Mouse (Mus musculus): ENCODE data around the gene Tnfsf13. TPM values are rescaled to one million over a fixed set of nuclear protein-coding genes. Genes with fewer than 3 reads are reported as not detected.
A peak's percentile ranks its signal among the peaks of the same experiment; 100 is the strongest.
"Not testable (repeated sequence)": the region's sequence is repeated elsewhere in the genome, so short reads cannot be mapped to it uniquely, and the experiment has no call there.

The Tnfsf13 gene
- total RNA-seq, 2 experiments from 2014 or later, result 2.0 to 2.7 TPM

DNA sequence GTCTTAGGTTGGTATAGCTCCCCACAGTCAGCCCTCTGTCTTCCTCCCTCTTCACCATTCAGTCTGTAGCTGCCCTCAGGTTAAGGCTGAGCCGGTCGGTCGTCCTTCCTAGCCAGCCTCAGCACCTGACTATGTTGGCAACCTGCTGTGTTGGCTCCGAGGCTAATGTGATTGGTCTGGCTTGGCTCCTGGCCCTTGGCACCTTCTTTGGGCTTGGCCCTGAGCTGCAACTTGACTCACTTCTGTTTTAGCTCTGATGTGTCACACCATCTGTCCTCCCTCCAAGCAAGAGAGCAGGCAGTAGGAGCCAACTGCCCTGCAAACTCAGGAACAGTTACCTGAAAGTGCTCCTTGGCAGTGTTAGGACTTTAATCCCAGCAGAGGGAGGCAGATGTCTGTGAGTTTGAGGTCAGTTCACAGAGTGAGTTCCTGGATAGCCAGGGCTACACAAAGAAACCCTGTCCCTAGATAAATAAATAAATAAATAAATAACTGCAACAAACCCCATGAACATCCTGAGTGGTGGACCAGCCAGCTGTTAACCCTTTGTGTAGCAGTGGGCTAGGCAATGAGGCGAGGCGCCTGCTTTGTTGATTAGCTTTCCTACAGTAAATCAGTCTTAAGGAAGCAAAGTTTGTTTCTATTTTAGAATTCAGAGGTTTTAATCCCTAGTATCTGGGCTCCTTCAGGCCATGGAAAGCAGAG lies 21.3 kb upstream of the Tnfsf13 start:
- DNase-seq (ENCODE audit: low spot score in 2 of 2), result peak in 1 of 2 experiments; percentile 54
- intact Hi-C loops (cut with DNase I), result no loop called here

GRCm38 (mm10) chr11:69704613-69705010 lies 19.0 kb upstream of the Tnfsf13 start:
- intact Hi-C loops (cut with DNase I), result no loop called here

GRCm38 (mm10) chr11:69703814-69704612 lies 18.4 kb upstream of the Tnfsf13 start:
- intact Hi-C loops (cut with DNase I), result no loop called here
- no peak for DNase-seq (ENCODE audit: low spot score in 2 of 2)

More at GRCm38 (mm10) chr11:69704613-69705010, 19.0 kb upstream of the Tnfsf13 start:
- DNase-seq (ENCODE audit: low spot score in 2 of 2), result no peak

GRCm38 (mm10) chr11:69703381-69703780 lies 17.8 kb upstream of the Tnfsf13 start:
- DNase-seq (ENCODE audit: low spot score in 2 of 2); intact Hi-C loops (cut with DNase I): not testable (repeated sequence)

DNA sequence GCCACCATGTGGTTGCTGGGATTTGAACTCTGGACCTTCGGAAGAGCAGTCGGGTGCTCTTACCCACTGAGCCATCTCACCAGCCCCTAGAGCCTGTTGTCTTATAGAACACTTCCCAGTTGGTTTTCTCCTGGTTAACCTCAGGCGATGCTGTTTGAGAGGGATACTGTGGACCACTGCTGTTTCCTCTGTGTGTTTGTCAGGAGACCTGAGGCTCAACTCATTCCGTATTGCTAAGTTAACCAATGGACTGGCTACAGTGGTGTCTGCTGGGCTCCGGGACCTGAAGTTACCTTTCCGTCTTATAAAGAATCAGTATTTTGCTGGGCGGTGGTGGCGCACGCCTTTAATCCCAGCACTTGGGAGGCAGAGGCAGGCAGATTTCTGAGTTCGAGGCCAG lies 17.3 kb upstream of the Tnfsf13 start:
- intact Hi-C loops (cut with DNase I); DNase-seq (ENCODE audit: low spot score in 2 of 2): not testable (repeated sequence)

DNA sequence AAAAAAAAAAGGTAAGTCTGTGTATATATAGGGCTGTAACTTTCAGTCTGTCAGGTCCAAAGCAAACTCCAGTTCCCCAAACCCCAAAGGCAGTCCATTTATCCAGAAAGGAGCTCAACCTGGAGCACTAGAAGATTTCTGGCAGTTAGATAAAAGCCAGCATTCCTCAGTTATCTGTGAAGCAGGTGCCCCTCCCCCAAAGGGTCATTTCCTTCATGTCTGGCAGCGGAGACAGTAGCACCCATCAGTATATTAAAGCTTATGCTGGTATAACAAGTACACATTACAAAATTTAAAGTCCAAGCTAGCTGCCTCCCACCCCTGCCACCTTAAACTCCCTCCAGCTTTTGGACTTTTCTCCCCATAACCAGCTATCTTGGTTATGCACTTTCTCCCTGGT lies 14.0 kb upstream of the Tnfsf13 start:
- intact Hi-C loops (cut with DNase I), result no loop called here

DNA sequence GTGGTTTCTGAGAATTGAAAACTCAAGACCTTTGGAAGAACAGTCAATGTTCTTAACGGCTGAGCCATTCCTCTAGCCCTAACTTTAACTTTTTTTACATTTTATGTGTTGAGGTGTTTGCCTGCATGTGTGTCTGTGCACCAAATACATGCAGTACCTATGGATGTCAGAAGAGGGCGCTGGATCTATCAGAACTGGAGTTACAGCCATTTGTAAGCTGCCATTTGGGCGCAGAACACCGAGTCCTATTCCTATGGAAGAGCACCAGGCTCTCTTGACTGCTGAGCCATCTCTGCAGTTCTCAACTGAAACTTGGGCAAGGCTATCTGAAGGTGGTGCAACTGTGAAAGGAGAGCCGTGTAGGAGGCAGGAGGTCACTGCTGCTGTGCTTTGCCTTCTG lies 13.0 kb upstream of the Tnfsf13 start:
- intact Hi-C loops (cut with DNase I), result no loop called here
- no peak for DNase-seq (ENCODE audit: low spot score in 2 of 2)

More for the DNA sequence above, 14.0 kb upstream of the Tnfsf13 start:
- no peak for DNase-seq (ENCODE audit: low spot score in 2 of 2)

- intact Hi-C loops (cut with DNase I), result no loop called here
Observed at GRCm38 (mm10) chr11:69697396-69697795, 11.8 kb upstream of the Tnfsf13 start.

DNA sequence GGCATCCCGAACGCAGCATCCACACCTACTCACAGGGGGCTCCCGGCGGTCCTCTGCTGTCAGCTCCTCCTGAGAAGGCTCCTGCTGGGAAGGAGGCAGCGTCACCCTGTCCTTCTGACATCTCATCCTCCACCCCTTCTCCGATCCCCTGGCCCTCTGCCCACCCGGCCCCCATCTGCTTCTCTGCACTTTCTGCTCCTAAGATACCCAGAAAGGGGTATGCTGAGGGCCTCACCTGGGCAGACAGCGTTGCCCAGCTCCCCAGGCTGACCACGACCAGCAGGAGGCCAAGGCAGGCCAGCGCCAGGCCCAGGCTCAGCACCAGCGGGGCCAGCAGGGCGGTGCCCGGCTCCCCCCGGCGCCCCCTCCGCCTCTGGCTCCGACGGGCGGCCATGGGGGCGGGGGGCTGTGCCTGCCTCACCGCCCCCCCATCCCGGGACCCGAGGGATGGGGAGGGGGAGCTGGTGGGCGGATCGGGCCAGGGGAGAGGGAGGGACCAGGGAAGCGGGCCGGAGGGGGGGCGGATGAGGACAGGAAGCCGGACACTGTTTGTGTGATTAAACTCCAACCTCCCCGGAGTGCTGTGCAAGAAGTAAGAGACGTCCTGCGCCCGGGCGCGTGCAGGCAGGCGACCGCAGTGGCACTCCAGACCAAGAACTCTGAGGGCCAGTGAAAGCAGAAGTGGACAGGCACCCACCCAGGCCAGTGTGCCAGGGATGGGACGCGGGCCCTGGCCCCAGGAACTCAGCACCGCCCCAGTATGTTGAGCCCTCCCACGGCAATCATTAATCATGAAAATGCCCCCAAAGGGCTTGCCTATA lies 10.0 kb upstream of the Tnfsf13 start, which contains the start of the genes Tnfsf12 and Tnfsfm13:
Gene Tnfsf12, minus strand, starts transcription at position 489 of the 821 bp plus-strand sequence.
Gene Tnfsfm13, minus strand, starts transcription at position 738 of the 821 bp plus-strand sequence.
- peak; percentile 23 to 49 for DNase-seq (ENCODE audit: low spot score in 2 of 2)

More at GRCm38 (mm10) chr11:69697396-69697795, 11.8 kb upstream of the Tnfsf13 start:
- no peak for DNase-seq (ENCODE audit: low spot score in 2 of 2)

DNA sequence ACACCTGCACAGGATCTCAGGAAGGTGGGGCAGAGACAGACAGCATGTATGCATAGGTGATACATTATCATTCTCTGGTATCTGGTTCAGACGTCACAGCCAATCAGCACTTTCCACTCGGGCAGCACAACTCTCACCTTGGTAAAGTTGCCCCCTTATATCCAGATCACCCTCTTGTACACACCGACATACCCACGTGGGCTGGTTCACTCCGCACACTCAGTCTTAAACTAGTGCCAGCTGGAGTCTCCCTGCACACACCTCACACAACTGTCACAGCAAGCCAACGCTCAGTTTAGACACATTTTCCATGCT lies 9.4 kb upstream of the Tnfsf13 start:
- peak in 1 of 2 experiments; percentile 77 for DNase-seq (ENCODE audit: low spot score in 2 of 2)
- intact Hi-C loops (cut with DNase I), result no loop called here

More for the DNA sequence above, 10.0 kb upstream of the Tnfsf13 start, which contains the start of the genes Tnfsf12 and Tnfsfm13:
- intact Hi-C loops (cut with DNase I), result no loop called here

DNA sequence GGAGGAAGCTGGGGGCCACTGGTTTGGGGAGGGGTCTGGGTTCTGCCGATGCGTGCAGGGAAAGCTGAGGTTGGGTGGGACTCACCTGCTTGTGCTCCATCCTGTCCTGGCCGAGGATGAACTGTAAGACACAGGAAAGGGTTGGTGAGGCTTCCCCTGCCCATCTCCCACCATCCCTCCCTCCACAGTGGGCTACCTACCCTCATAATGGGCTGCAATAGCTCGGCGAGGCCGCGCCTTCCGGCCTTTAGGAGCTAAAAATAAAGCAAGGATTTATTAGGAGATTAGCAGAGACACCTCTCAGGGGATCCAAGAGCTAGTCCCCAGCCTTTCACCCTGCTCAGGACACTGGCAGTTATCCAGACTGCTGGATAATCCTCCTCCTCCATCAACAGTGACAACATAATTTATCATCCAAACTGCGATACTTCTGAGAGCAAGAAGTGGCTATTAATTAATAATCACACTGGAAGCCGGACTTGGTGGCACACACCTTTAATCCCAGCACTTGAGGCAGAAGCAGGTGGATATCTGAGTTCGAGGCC lies 7.9 kb upstream of the Tnfsf13 start:
- intact Hi-C loops (cut with DNase I), result no loop called here
- DNase-seq (ENCODE audit: low spot score in 2 of 2), result no peak

GRCm38 (mm10) chr11:69692863-69693262 lies 7.3 kb upstream of the Tnfsf13 start:
- intact Hi-C loops (cut with DNase I), result no loop called here
- DNase-seq (ENCODE audit: low spot score in 2 of 2), result no peak

GRCm38 (mm10) chr11:69692196-69692811 lies 6.7 kb upstream of the Tnfsf13 start:
- DNase-seq (ENCODE audit: low spot score in 2 of 2), result no peak
- intact Hi-C loops (cut with DNase I), result no loop called here

- no peak for DNase-seq (ENCODE audit: low spot score in 2 of 2)
- intact Hi-C loops (cut with DNase I), result no loop called here
Observed at GRCm38 (mm10) chr11:69689891-69690290, 4.3 kb upstream of the Tnfsf13 start.

GRCm38 (mm10) chr11:69687061-69687460 lies 1.5 kb upstream of the Tnfsf13 start:
- intact Hi-C loops (cut with DNase I), result no loop called here
- DNase-seq (ENCODE audit: low spot score in 2 of 2), result no peak

DNA sequence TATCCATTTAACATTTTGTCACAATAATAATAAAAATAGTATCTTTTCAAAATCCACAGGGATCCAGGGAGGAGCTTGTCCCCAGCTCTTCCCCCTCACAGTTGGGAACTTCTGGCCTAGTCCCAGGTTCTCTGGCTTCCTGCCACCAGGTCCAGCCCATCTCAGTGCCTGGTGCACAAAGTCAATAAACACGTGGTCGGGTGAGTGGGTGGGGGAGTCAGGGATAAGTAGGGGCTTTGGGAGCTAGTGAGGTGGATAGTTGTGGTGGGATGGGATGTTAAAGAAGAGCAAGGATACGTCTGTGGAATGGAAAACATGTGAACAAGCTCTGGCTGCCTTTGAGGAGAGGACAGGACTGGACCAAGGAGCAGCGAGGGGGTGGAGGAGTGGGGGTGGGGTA lies 793 bp upstream of the Tnfsf13 start:
- intact Hi-C loops (cut with DNase I), result no loop called here
- no peak for DNase-seq (ENCODE audit: low spot score in 2 of 2)

GRCm38 (mm10) chr11:69684936-69685335 lies 648 bp downstream of the Tnfsf13 start:
- intact Hi-C loops (cut with DNase I), result loop anchor here (5.0 kb wide), 2 partner anchors 192 to 237 kb away; partner anchors contain the start of genes Eif5a and Tmem95
- no peak for DNase-seq (ENCODE audit: low spot score in 2 of 2)

DNA sequence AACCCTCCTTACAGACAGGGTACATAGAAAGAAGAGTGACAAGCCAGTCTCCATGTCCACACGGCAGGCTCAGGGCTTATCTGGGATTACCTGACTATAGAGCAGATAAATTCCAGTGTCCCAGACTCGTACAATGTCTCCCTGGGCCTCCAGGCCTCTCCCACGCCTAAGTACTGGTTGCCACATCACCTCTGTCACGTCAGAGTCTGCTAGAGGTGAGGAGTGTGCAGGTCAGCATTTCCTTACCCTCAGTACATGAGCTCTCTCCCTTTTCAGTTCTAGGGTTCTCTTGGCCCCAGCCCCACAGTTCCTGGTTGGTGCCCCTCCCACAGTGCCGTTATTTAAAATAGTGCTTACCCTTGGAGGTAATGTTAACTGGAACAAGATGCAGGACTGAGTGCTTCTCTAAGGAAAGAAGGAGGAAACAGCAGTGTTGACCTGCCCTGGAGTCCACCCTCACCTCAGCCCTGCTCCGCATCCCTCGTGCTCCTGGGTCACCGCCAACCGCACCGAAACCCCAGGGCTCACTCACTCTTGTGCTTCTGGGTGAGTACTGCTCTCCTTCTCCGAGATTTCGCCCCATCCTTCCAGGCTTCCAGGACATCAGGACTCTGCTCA lies 1.3 kb downstream of the Tnfsf13 start:
- DNase-seq (ENCODE audit: low spot score in 2 of 2), result no peak
- intact Hi-C loops (cut with DNase I), result loop anchor here (5.0 kb wide), 2 partner anchors 193 to 238 kb away; partner anchors contain the start of genes Eif5a and Tmem95

Data from left cerebral cortex, postnatal 25 days (tissue).